Mouse (Mus musculus) heart, adult 2 months (tissue): ENCODE measurements at regions not wholly inside any gene's neighbourhood (a gene's known extent, or its start where the extent isn't known, plus 50 kb on each side); places are given as distances from the start of the nearest gene placed in this dataset.

Source experiments
- DNase-seq, 2 experiments: peaks; one replicate each; pipeline ENCODE4 v3.0.0; 2021
- H3K27ac ChIP-seq: fragments of 200-600 bp; 2 replicates; pipeline ENCODE4 v1.8.1; 2022
- H3K27me3 ChIP-seq: fragments of 200-500 bp; 2 replicates; pipeline ENCODE4 v1.6.1; 2012; ENCODE audit warnings: mild to moderate bottlenecking, low read length, inconsistent platforms, mixed read lengths; ENCODE audit not compliant: control insufficient read depth, insufficient read depth
- H3K36me3 ChIP-seq: fragments of 200-500 bp; 2 replicates; pipeline ENCODE4 v1.6.1; 2012; ENCODE audit warnings: low read length, inconsistent platforms; ENCODE audit not compliant: control insufficient read depth, insufficient read depth
- H3K4me1 ChIP-seq: fragments of 200-500 bp; 2 replicates; pipeline ENCODE4 v1.6.1; 2011; ENCODE audit warnings: low read length; ENCODE audit not compliant: control insufficient read depth, insufficient read depth
- H3K4me3 ChIP-seq: fragments of 200-600 bp; 2 replicates; pipeline ENCODE4 v1.8.1; 2022
- H3K79me2 ChIP-seq: fragments of 200-500 bp; replicated peaks from 2 replicates; pipeline ENCODE4 v1.6.1; 2012; ENCODE audit warnings: mild to moderate bottlenecking, inconsistent platforms, low read length, moderate library complexity, mixed read lengths; ENCODE audit not compliant: control insufficient read depth, insufficient read depth
- H3K9ac ChIP-seq: fragments of 200-500 bp; 2 replicates; pipeline ENCODE4 v1.6.1; 2012; ENCODE audit warnings: low read depth, mild to moderate bottlenecking, control low read depth, inconsistent platforms, low read length, mixed read lengths
- CTCF ChIP-seq: fragments of 200-600 bp; IDR thresholded peaks from 2 replicates; pipeline ENCODE4 v1.8.1; 2022; ENCODE audit warnings: antibody characterized with exemption, mild to moderate bottlenecking, moderate library complexity
- EP300 ChIP-seq: fragments of 200-500 bp; IDR thresholded peaks from 2 replicates; pipeline ENCODE4 v1.6.1; 2011; ENCODE audit warnings: low read depth, low read length, control low read depth; ENCODE audit not compliant: insufficient read depth
- POLR2A ChIP-seq: fragments of 200-500 bp; IDR thresholded peaks from 2 replicates; pipeline ENCODE4 v1.6.1; 2011; ENCODE audit warnings: mild to moderate bottlenecking, low read depth, low read length, control low read depth; ENCODE audit not compliant: insufficient read depth
- WGBS: fragments of 180-500 bp; shearing (Covaris S2); methylation state at CpG from one replicate; pipeline ENCODE4 v1.1.7; 2018; 5-methylcytosine and 5-hydroxymethylcytosine counted together
- intact Hi-C: fragments of 180-260 bp; cut with DNase I; formaldehyde crosslinking; loops from one replicate; pipeline ENCODE4 v1.15.1; 2025

- Histone ChIP-seq H3K27me3 (no peaks in the 10 kb centered on the region), H3K79me2 (no peaks in the 10 kb centered on the region), H3K4me1 (no peaks in the 10 kb centered on the region), H3K27ac (no peak overlapping the region), H3K36me3 (no peaks in the 10 kb centered on the region), H3K4me3 (no peak overlapping the region), H3K9ac (no peak overlapping the region)
- no peak for DNase-seq
- no peak for TF ChIP-seq POLR2A
- TF ChIP-seq EP300, result no peak
- intact Hi-C loops, result no loop called here
- 58% methylated on average over 3 of the region's 3 CpGs for WGBS
Measured at GRCm38 (mm10) chr17:14538527-14538926, 155.5 kb downstream of the Thbs2 start.

GRCm38 (mm10) chr17:14532979-14533314, 161.1 kb downstream of the Thbs2 start:
- no peaks in the 10 kb centered on the region for H3K27me3 ChIP-seq
- no peak overlapping the region for H3K4me3 ChIP-seq
- intact Hi-C loops, result no loop called here
- no peak overlapping the region for H3K9ac ChIP-seq
- H3K4me1 ChIP-seq, result no peaks in the 10 kb centered on the region
- no peak for DNase-seq
- TF ChIP-seq POLR2A (no peak), CTCF (no peak), EP300 (no peak)
- H3K27ac ChIP-seq, result no peak overlapping the region
- H3K79me2 ChIP-seq, result no peaks in the 10 kb centered on the region
- H3K36me3 ChIP-seq, result no peaks in the 10 kb centered on the region
- 92% methylated on average over 4 of the region's 4 CpGs for WGBS

GRCm38 (mm10) chr17:14532298-14532978, 161.6 kb downstream of the Thbs2 start:
- Histone ChIP-seq H3K79me2 (no peaks in the 10 kb centered on the region), H3K4me1 (no peaks in the 10 kb centered on the region), H3K27me3 (no peaks in the 10 kb centered on the region), H3K36me3 (no peaks in the 10 kb centered on the region), H3K27ac (no peak overlapping the region), H3K4me3 (no peak overlapping the region), H3K9ac (no peak overlapping the region)
- peak; percentile 46 to 61 for DNase-seq
- intact Hi-C loops, result no loop called here
- WGBS, result 48% methylated on average over 8 of the region's 8 CpGs
- TF ChIP-seq CTCF, result no peak
- TF ChIP-seq POLR2A, result no peak
- no peak for TF ChIP-seq EP300

- 84% methylated on average over 3 of the region's 3 CpGs for WGBS
- TF ChIP-seq EP300, result no peak
- no peak overlapping the region for H3K27ac ChIP-seq
- H3K4me3 ChIP-seq, result no peak overlapping the region
- H3K27me3 ChIP-seq, result no peaks in the 10 kb centered on the region
- intact Hi-C loops, result no loop called here
- H3K36me3 ChIP-seq, result no peaks in the 10 kb centered on the region
- no peaks in the 10 kb centered on the region for H3K79me2 ChIP-seq
- no peak overlapping the region for H3K9ac ChIP-seq
- DNase-seq, result no peak
- H3K4me1 ChIP-seq, result no peaks in the 10 kb centered on the region
Measured at GRCm38 (mm10) chr17:14531796-14532195, 162.2 kb downstream of the Thbs2 start.

- TF ChIP-seq POLR2A (no peak), EP300 (no peak), CTCF (no peak)
- H3K79me2 ChIP-seq, result no peaks in the 10 kb centered on the region
- no peak overlapping the region for H3K4me3 ChIP-seq
- H3K9ac ChIP-seq, result no peak overlapping the region
- no peak overlapping the region for H3K27ac ChIP-seq
- 78% methylated on average over 2 of the region's 2 CpGs for WGBS
- no peaks in the 10 kb centered on the region; the same call in 1 of the 2 replicates for H3K27me3 ChIP-seq
- intact Hi-C loops, result no loop called here
- no peaks in the 10 kb centered on the region for H3K36me3 ChIP-seq
- no peak for DNase-seq
- no peaks in the 10 kb centered on the region for H3K4me1 ChIP-seq
Measured at GRCm38 (mm10) chr17:14527691-14528090, 166.3 kb downstream of the Thbs2 start.

GRCm38 (mm10) chr17:14525255-14525654, 168.8 kb downstream of the Thbs2 start:
- intact Hi-C loops, result no loop called here

More at GRCm38 (mm10) chr17:14525255-14525654, 168.8 kb downstream of the Thbs2 start:
- H3K4me3 ChIP-seq, result no peak overlapping the region
- no peak for TF ChIP-seq POLR2A
- DNase-seq, result no peak
- H3K79me2 ChIP-seq, result no peaks in the 10 kb centered on the region
- H3K4me1 ChIP-seq, result no peaks in the 10 kb centered on the region
- no peaks in the 10 kb centered on the region for H3K36me3 ChIP-seq
- H3K27ac ChIP-seq, result no peak overlapping the region
- no peaks in the 10 kb centered on the region; the same call in 1 of the 2 replicates for H3K27me3 ChIP-seq
- WGBS, result 74% methylated on average over 7 of the region's 7 CpGs
- H3K9ac ChIP-seq, result no peak overlapping the region
